In the genomic region with DNA sequence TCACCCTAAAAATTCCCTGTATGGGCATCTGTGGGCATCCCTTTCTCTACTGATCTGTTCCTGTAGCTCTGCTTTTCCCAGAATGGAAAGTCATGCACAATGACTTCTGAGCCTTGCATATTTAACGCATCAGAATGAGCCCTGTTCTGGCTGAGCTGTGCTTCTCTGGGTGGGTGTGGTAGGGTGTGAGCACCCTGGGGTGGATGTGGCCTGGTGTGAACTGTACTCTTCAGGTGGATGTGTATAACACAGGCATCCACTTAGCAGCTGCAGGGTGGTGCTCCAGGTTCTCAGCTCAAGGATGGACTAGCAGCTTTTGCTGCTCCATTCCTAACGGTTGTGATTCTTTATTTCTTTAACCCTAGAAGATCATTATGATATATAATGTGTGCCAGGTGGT, we compare ENCODE assay signal across 27 mouse cellular contexts. TPM values are rescaled to one million over a fixed set of nuclear protein-coding genes. Genes with fewer than 3 reads are reported as not detected.
DNase-seq lines count a peak whose midpoint lies in the region; ATAC-seq and TF ChIP-seq lines count a peak whose summit lies in the region.
"Had no signal": no experiment of that assay in that cellular context is flagged by ENCODE, and none has a peak within 500 bp of the region (broad histone marks: within the 10 kb centered on the region; RNA-seq: fewer than 3 reads in every experiment).

No protein-coding gene starts in this region.

- peak overlapping the region; percentile 62; the same call in 1 of the 2 replicates for H3K27ac ChIP-seq in kidney, embryonic 15.5 days
- 0 out of 2 replicates have a peak overlapping the region, but pooled peaks have one; percentile 12 for H3K27ac ChIP-seq in cortical plate, adult 2 months (ENCODE audit: insufficient read depth, low read length)
- peak overlapping the region; percentile 19; the same call in 1 of the 2 replicates for H3K27ac ChIP-seq in liver, embryonic 11.5 days (ENCODE audit: low read depth, low read length)
- 0 out of 2 replicates have a peak overlapping the region, but pooled peaks have one; percentile 39 for H3K27ac ChIP-seq in liver, postnatal 0 days (ENCODE audit: low read depth)
- no peak overlapping the region for H3K27ac ChIP-seq in neural tube, embryonic 15.5 days (replicated peaks)
- H3K27ac ChIP-seq: embryonic facial prominence, embryonic 10.5 days; embryonic facial prominence, embryonic 15.5 days; forebrain, embryonic 13.5 days; heart, adult 2 months; hindbrain, embryonic 13.5 days; liver, embryonic 14.5 days; neural tube, embryonic 12.5 days had no signal

- H3K9ac ChIP-seq in kidney, embryonic 15.5 days, result no peak overlapping the region
- no peak overlapping the region for H3K9ac ChIP-seq in liver, embryonic 11.5 days (ENCODE audit: low read depth, low read length)
- no peak overlapping the region for H3K9ac ChIP-seq in liver, postnatal 0 days (replicated peaks)
- H3K9ac ChIP-seq in neural tube, embryonic 15.5 days (replicated peaks), result no peak overlapping the region
- H3K9ac ChIP-seq: embryonic facial prominence, embryonic 15.5 days; forebrain, embryonic 13.5 days; heart, embryonic 12.5 days; hindbrain, embryonic 13.5 days; liver, embryonic 14.5 days; neural tube, embryonic 12.5 days had no signal

- no peak for TF ChIP-seq CTCF in cortical plate, adult 2 months (IDR thresholded peaks at IDR 0.05; ENCODE audit: extremely low read depth, insufficient read depth, low read length)
- no peak for TF ChIP-seq CTCF in liver, postnatal 0 days (IDR thresholded peaks at IDR 0.05; ENCODE audit: low read depth)

- 65% methylated on average over 2 of the region's 2 CpGs for whole genome bisulfite sequencing in kidney, embryonic 15.5 days
- WGBS in liver, embryonic 11.5 days, result 77% methylated on average over 2 of the region's 2 CpGs
- WGBS in liver, postnatal 0 days (ENCODE audit: insufficient replicate concordance), result 73% methylated on average over 2 of the region's 2 CpGs
- 77% methylated on average over 2 of the region's 2 CpGs for WGBS in neural tube, embryonic 15.5 days

- no peak for ATAC-seq in kidney, embryonic 15.5 days (replicated peaks; ENCODE audit: low FRiP score)
- ATAC-seq in liver, embryonic 11.5 days (replicated peaks; ENCODE audit: low FRiP score), result no peak
- no peak for ATAC-seq in liver, postnatal 0 days
- no peak for ATAC-seq in neural tube, embryonic 15.5 days (ENCODE audit: low FRiP score)
- ATAC-seq: CD4-positive, CD25-positive, alpha-beta regulatory T cell, adult 4 months; forebrain, embryonic 13.5 days; midbrain, embryonic 16.5 days had no signal

- peaks cover 8% of the 10 kb centered on the region for H3K4me1 ChIP-seq in kidney, embryonic 15.5 days
- peaks cover 6% of the 10 kb centered on the region for H3K4me1 ChIP-seq in cortical plate, adult 2 months (ENCODE audit: control insufficient read depth, insufficient read depth, low read length)
- peaks cover 6% of the 10 kb centered on the region; the same call in 1 of the 2 replicates for H3K4me1 ChIP-seq in liver, embryonic 11.5 days (replicated peaks; ENCODE audit: control insufficient read depth, insufficient read depth, low read length)
- peaks cover 13% of the 10 kb centered on the region for H3K4me1 ChIP-seq in liver, postnatal 0 days (ENCODE audit: insufficient read depth)
- no peaks in the 10 kb centered on the region for H3K4me1 ChIP-seq in neural tube, embryonic 15.5 days
- H3K4me1 ChIP-seq: embryonic facial prominence, embryonic 10.5 days; embryonic facial prominence, embryonic 15.5 days; neural tube, embryonic 12.5 days had no signal

- TF ChIP-seq EP300 in liver, postnatal 0 days (IDR thresholded peaks at IDR 0.05; ENCODE audit: low read depth), result no peak

- TF ChIP-seq POLR2A in cortical plate, adult 2 months (IDR thresholded peaks at IDR 0.05; ENCODE audit: extremely low read depth, insufficient read depth, low read length), result no peak

- no peaks in the 10 kb centered on the region for H3K9me3 ChIP-seq in kidney, embryonic 15.5 days (replicated peaks)
- H3K9me3 ChIP-seq in liver, embryonic 11.5 days (ENCODE audit: control insufficient read depth, low read length), result no peaks in the 10 kb centered on the region
- no peaks in the 10 kb centered on the region for H3K9me3 ChIP-seq in liver, postnatal 0 days (ENCODE audit: low read length)
- no peaks in the 10 kb centered on the region for H3K9me3 ChIP-seq in neural tube, embryonic 15.5 days (replicated peaks)
- H3K9me3 ChIP-seq: embryonic facial prominence, embryonic 10.5 days; embryonic facial prominence, embryonic 15.5 days; forebrain, embryonic 13.5 days; heart, embryonic 12.5 days; hindbrain, embryonic 13.5 days; neural tube, embryonic 12.5 days had no signal

- H3K4me3 ChIP-seq in kidney, embryonic 15.5 days (replicated peaks), result no peak overlapping the region
- no peak overlapping the region for H3K4me3 ChIP-seq in cortical plate, adult 2 months (ENCODE audit: insufficient read depth, low read length)
- no peak overlapping the region for H3K4me3 ChIP-seq in liver, embryonic 11.5 days (ENCODE audit: low read depth, low read length)
- H3K4me3 ChIP-seq in liver, postnatal 0 days (ENCODE audit: low read depth, low read length), result no peak overlapping the region
- H3K4me3 ChIP-seq in neural tube, embryonic 15.5 days (replicated peaks), result no peak overlapping the region
- H3K4me3 ChIP-seq: embryonic facial prominence, embryonic 10.5 days; embryonic facial prominence, embryonic 15.5 days; forebrain, embryonic 13.5 days; heart, adult 2 months; heart, embryonic 12.5 days; hindbrain, embryonic 13.5 days; myocyte; neural tube, embryonic 12.5 days had no signal

- no peak for DNase-seq in kidney, postnatal 4 days
- DNase-seq in liver, embryonic 11.5 days (ENCODE audit: low spot score), result no peak
- DNase-seq in liver, postnatal 0 days, result no peak
- DNase-seq in gastrocnemius, postnatal 10 days, result no peak
- DNase-seq: adrenal gland, postnatal 36 days; cerebellum, adult 2 months; cerebellum, postnatal 14 days; heart, adult 2 months; heart, postnatal 4 days; layer of hippocampus, adult 9-11 months; lung, postnatal 36 days; right cerebral cortex, postnatal 4 days; thymus, postnatal 4 days had no signal

- no peak overlapping the region for H3K4me2 ChIP-seq in kidney, embryonic 15.5 days
- no peak overlapping the region for H3K4me2 ChIP-seq in liver, embryonic 11.5 days
- 0 out of 2 replicates have a peak overlapping the region, but pooled peaks have one; percentile 27 for H3K4me2 ChIP-seq in liver, postnatal 0 days (ENCODE audit: low read depth, low read length)
- no peak overlapping the region for H3K4me2 ChIP-seq in neural tube, embryonic 15.5 days
- H3K4me2 ChIP-seq: embryonic facial prominence, embryonic 15.5 days; forebrain, embryonic 13.5 days; heart, embryonic 12.5 days; hindbrain, embryonic 13.5 days; midbrain, embryonic 11.5 days; neural tube, embryonic 12.5 days had no signal

- no peaks in the 10 kb centered on the region for H3K27me3 ChIP-seq in kidney, embryonic 15.5 days
- no peaks in the 10 kb centered on the region for H3K27me3 ChIP-seq in liver, embryonic 11.5 days (replicated peaks; ENCODE audit: control insufficient read depth, insufficient read depth, low read length)
- H3K27me3 ChIP-seq in liver, postnatal 0 days (ENCODE audit: insufficient read depth, low read length), result no peaks in the 10 kb centered on the region
- H3K27me3 ChIP-seq in neural tube, embryonic 15.5 days (replicated peaks), result no peaks in the 10 kb centered on the region
- H3K27me3 ChIP-seq: embryonic facial prominence, embryonic 15.5 days; forebrain, embryonic 13.5 days; heart, embryonic 12.5 days; hindbrain, embryonic 13.5 days; neural tube, embryonic 12.5 days had no signal

- peaks cover 5% of the 10 kb centered on the region; the same call in 1 of the 2 replicates for H3K36me3 ChIP-seq in kidney, embryonic 15.5 days
- H3K36me3 ChIP-seq in liver, embryonic 11.5 days (ENCODE audit: control insufficient read depth, insufficient read depth, low read length), result 0 out of 2 replicates have a peak, but pooled peaks cover 2% of the 10 kb centered on the region
- H3K36me3 ChIP-seq in liver, postnatal 0 days (replicated peaks; ENCODE audit: insufficient read depth, low read length), result no peaks in the 10 kb centered on the region
- H3K36me3 ChIP-seq in neural tube, embryonic 15.5 days, result no peaks in the 10 kb centered on the region
- H3K36me3 ChIP-seq: hindbrain, embryonic 13.5 days; neural tube, embryonic 12.5 days had no signal

RNA-seq across cellular contexts. Expression of a gene that starts 31.8 kb away (rescaled TPM):
- 43.9 and 46.2 TPM in 2 replicates for polyA plus RNA-seq in kidney, embryonic 15.5 days (2015; fragmentation: Nextera tagmentation; extraction: Ambion mirVana)
- polyA plus RNA-seq in cortical plate, adult 2 months (2012; rRNA removed), result 38.4 and 39.9 TPM in 2 replicates
- 26.7 and 28.9 TPM in 2 replicates for polyA plus RNA-seq in liver, embryonic 11.5 days (2014; fragmentation: Nextera tagmentation; extraction: Ambion mirVana)
- polyA plus RNA-seq in liver, postnatal 0 days (2015; fragmentation: Nextera tagmentation; extraction: Ambion mirVana), result 4.1 and 4.5 TPM in 2 replicates
- 13.3 and 18.0 TPM in 2 replicates for polyA plus RNA-seq in neural tube, embryonic 15.5 days (2015; fragmentation: Nextera tagmentation; extraction: Ambion mirVana)
- total RNA-seq in gastrocnemius, postnatal 10 days (2021), result 10 to 100 TPM; 39.2 to 51.8 TPM

RNA-seq across cellular contexts. Expression of a gene that starts 49.4 kb away (rescaled TPM):
- 75.7 and 77.7 TPM in 2 replicates for polyA plus RNA-seq in kidney, embryonic 15.5 days (2015; fragmentation: Nextera tagmentation; extraction: Ambion mirVana)
- polyA plus RNA-seq in cortical plate, adult 2 months (2012; rRNA removed), result 24.4 and 27.3 TPM in 2 replicates
- polyA plus RNA-seq in liver, embryonic 11.5 days (2014; fragmentation: Nextera tagmentation; extraction: Ambion mirVana), result 86.0 and 96.1 TPM in 2 replicates
- 14.2 and 14.6 TPM in 2 replicates for polyA plus RNA-seq in liver, postnatal 0 days (2015; fragmentation: Nextera tagmentation; extraction: Ambion mirVana)
- polyA plus RNA-seq in neural tube, embryonic 15.5 days (2015; fragmentation: Nextera tagmentation; extraction: Ambion mirVana), result 40.3 and 47.1 TPM in 2 replicates
- total RNA-seq in gastrocnemius, postnatal 10 days (2021), result 10 to 100 TPM; 12.9 to 13.9 TPM
